Mouse (Mus musculus): ENCODE data around the gene Slc25a22. TPM values are rescaled to one million over a fixed set of nuclear protein-coding genes. Genes with fewer than 3 reads are reported as not detected.
"Not testable (repeated sequence)": the region's sequence is repeated elsewhere in the genome, so short reads cannot be mapped to it uniquely, and the experiment has no call there.

Slc25a22 gene
- polyA plus RNA-seq, 1 experiment, result 7.2 TPM

DNA sequence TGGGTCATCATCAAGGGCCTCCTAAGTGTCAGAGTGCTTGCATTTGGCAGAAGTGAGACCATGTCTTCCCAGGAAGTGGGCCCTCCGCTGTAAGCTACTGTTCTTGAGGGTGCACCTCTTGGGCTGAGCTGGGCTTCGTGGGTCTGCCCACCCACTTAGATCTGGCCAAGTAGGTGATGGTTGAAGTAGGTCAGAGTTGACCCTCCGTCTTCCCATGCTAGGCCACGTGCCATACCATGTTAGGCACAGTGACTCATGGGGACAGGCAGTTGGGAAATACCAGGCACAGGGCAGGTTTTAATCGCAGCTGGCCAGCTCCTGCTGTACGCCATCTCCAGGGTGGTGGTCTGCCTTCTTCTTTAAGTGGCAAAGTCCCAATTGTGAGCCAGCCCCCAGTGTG is 19.0 kb upstream of the Slc25a22 start:
- Histone ChIP-seq H3K36me3 (ENCODE audit: control insufficient read depth, insufficient read depth, low read length) (peaks cover 1% of the 10 kb centered on the region; the same call in 1 of the 2 replicates), H3K27me3 (ENCODE audit: control insufficient read depth, insufficient read depth, low read length) (no peaks in the 10 kb centered on the region), H3K4me3 (ENCODE audit: control insufficient read depth, low read depth, low read length) (no peak overlapping the region), H3K27ac (ENCODE audit: control insufficient read depth, insufficient read depth, low read depth, low read length) (no peak overlapping the region), H3K4me1 (ENCODE audit: control insufficient read depth, insufficient read depth, low read length) (peaks cover 19% of the 10 kb centered on the region)
- TF ChIP-seq CTCF (IDR thresholded peaks at IDR 0.05; ENCODE audit: control insufficient read depth, insufficient read depth, insufficient replicate concordance, low read depth, low read length), result no peak
- no peak for TF ChIP-seq POLR2A (IDR thresholded peaks at IDR 0.05; ENCODE audit: control insufficient read depth, low read depth, low read length)

DNA sequence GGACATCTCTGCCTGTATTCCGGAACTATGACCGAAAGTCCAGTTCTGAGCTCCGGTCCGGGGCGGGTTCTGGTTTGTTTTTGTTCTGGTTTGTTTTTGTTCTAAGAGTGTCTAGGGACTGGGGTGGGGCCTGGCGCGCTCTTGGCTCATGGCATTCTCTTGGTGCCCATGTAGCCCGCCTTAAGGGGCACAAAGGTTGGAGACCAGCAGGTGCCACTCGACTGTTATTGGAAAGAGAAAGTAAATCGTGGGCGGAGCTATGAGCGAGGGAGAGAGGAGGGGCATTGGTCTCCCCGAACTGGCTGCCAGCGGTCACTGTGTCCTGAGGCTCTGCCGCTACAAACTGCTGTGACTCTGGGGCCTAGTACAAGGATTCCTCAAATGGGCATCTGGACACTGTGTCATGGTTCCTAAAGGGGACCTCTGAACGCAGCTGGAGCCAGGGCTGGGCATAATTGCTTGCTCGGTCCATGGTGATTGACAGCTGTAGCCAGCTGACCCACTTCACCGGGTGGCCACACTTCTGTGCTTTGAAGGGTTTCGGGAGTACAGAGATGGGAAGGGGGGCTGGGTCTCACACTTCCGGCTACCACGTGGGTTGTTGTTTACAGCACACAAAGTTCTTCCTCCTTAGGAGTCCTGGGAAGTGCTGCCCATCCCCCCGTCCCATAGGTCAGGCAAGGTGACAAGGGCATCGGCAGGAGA is 18.1 kb upstream of the Slc25a22 start:
- H3K27ac ChIP-seq (ENCODE audit: control insufficient read depth, insufficient read depth, low read depth, low read length), result peak overlapping the region; percentile 93
- no peak for TF ChIP-seq POLR2A (IDR thresholded peaks at IDR 0.05; ENCODE audit: control insufficient read depth, low read depth, low read length)

DNA sequence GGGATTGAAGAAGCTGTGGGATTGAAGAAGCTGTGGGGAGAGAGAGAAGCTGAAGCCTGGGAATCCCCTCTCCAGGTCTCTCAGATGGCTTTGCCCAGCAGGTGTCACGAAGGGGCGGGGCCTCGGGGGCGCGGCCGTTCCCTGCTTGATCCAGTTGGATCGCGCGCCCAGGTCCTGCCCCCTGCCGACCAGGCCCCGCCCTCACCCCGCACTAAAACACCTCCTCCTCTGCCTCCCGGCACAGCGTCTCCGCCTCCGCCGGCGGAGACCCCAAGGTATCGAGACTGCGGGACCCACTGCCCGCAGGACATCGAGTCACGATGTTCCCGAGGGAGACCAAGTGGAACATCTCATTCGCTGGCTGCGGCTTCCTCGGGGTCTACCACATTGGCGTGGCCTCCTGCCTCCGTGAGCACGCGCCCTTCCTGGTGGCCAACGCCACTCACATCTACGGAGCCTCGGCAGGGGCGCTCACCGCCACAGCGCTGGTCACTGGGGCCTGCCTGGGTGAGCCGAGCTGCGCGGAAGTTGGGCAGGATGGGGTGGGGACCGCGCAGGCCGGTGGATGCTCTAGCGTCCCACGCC is 17.4 kb upstream of the Slc25a22 start, which contains the start of gene Pnpla2:
Gene Pnpla2 (plus strand): TSS at position 232 of the 585 bp plus-strand sequence.
- TF ChIP-seq POLR2A (IDR thresholded peaks at IDR 0.05; ENCODE audit: control insufficient read depth, low read depth, low read length) (peak; percentile 78), CTCF (IDR thresholded peaks at IDR 0.05; ENCODE audit: control insufficient read depth, insufficient read depth, insufficient replicate concordance, low read depth, low read length) (no peak)
- Histone ChIP-seq H3K27me3 (ENCODE audit: control insufficient read depth, insufficient read depth, low read length) (no peaks in the 10 kb centered on the region), H3K4me1 (ENCODE audit: control insufficient read depth, insufficient read depth, low read length) (peaks cover 13% of the 10 kb centered on the region), H3K27ac (ENCODE audit: control insufficient read depth, insufficient read depth, low read depth, low read length) (peak within 1 kb of the TSS; percentile 93), H3K36me3 (ENCODE audit: control insufficient read depth, insufficient read depth, low read length) (peaks cover 1% of the 10 kb centered on the region; the same call in 1 of the 2 replicates), H3K4me3 (ENCODE audit: control insufficient read depth, low read depth, low read length) (peak within 1 kb of the TSS; percentile 94)

More for the DNA sequence above, 18.1 kb upstream of the Slc25a22 start:
- Histone ChIP-seq H3K4me1 (ENCODE audit: control insufficient read depth, insufficient read depth, low read length) (peaks cover 13% of the 10 kb centered on the region), H3K36me3 (ENCODE audit: control insufficient read depth, insufficient read depth, low read length) (peaks cover 1% of the 10 kb centered on the region; the same call in 1 of the 2 replicates), H3K4me3 (ENCODE audit: control insufficient read depth, low read depth, low read length) (peak overlapping the region; percentile 94), H3K27me3 (ENCODE audit: control insufficient read depth, insufficient read depth, low read length) (no peaks in the 10 kb centered on the region)

DNA sequence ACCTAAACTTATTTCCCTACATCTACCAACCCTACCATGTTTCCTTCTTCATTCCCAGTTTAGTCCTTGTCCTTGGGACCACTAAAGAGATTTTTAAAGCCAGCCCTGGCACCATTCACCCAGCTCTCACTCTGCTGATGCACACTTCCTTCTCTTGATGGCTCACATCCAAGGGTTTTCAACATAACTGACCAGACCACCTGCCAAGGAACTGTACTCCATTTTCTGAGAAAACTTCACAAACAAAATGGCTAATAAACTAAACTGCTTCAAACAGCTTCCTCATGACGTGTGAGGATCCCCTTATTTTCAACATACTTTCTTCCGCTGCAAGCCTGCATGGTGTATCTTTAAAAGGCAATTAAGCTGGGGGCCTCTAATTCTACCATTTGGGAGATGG is 15.9 kb upstream of the Slc25a22 start:
- Histone ChIP-seq H3K27ac (ENCODE audit: control insufficient read depth, insufficient read depth, low read depth, low read length) (no peak overlapping the region), H3K36me3 (ENCODE audit: control insufficient read depth, insufficient read depth, low read length) (peaks cover 1% of the 10 kb centered on the region; the same call in 1 of the 2 replicates), H3K27me3 (ENCODE audit: control insufficient read depth, insufficient read depth, low read length) (no peaks in the 10 kb centered on the region), H3K4me3 (ENCODE audit: control insufficient read depth, low read depth, low read length) (no peak overlapping the region; the same call in 1 of the 2 replicates), H3K4me1 (ENCODE audit: control insufficient read depth, insufficient read depth, low read length) (peaks cover 11% of the 10 kb centered on the region)
- TF ChIP-seq POLR2A (IDR thresholded peaks at IDR 0.05; ENCODE audit: control insufficient read depth, low read depth, low read length), result no peak
- TF ChIP-seq CTCF (IDR thresholded peaks at IDR 0.05; ENCODE audit: control insufficient read depth, insufficient read depth, insufficient replicate concordance, low read depth, low read length), result no peak

- H3K4me3 ChIP-seq (ENCODE audit: control insufficient read depth, low read depth, low read length), result no peak overlapping the region
- no peaks in the 10 kb centered on the region for H3K36me3 ChIP-seq (ENCODE audit: control insufficient read depth, insufficient read depth, low read length)
- no peak for TF ChIP-seq POLR2A (IDR thresholded peaks at IDR 0.05; ENCODE audit: control insufficient read depth, low read depth, low read length)
- TF ChIP-seq CTCF (IDR thresholded peaks at IDR 0.05; ENCODE audit: control insufficient read depth, insufficient read depth, insufficient replicate concordance, low read depth, low read length), result no peak
- peaks cover 13% of the 10 kb centered on the region for H3K4me1 ChIP-seq (ENCODE audit: control insufficient read depth, insufficient read depth, low read length)
- no peaks in the 10 kb centered on the region for H3K27me3 ChIP-seq (ENCODE audit: control insufficient read depth, insufficient read depth, low read length)
- H3K27ac ChIP-seq (ENCODE audit: control insufficient read depth, insufficient read depth, low read depth, low read length), result no peak overlapping the region
Observed at GRCm38 (mm10) chr7:141451928-141452327, 14.2 kb upstream of the Slc25a22 start.

GRCm38 (mm10) chr7:141447110-141447991 is 9.7 kb upstream of the Slc25a22 start, which contains the start of gene Rplp2:
Gene Rplp2 (plus strand): TSS chr7:141447370.
- Histone ChIP-seq H3K4me3 (ENCODE audit: control insufficient read depth, low read depth, low read length) (peak within 1 kb of the TSS; percentile 93), H3K27ac (ENCODE audit: control insufficient read depth, insufficient read depth, low read depth, low read length) (peak within 1 kb of the TSS; percentile 92), H3K27me3 (ENCODE audit: control insufficient read depth, insufficient read depth, low read length) (no peaks in the 10 kb centered on the region), H3K36me3 (ENCODE audit: control insufficient read depth, insufficient read depth, low read length) (no peaks in the 10 kb centered on the region), H3K4me1 (ENCODE audit: control insufficient read depth, insufficient read depth, low read length) (peaks cover 12% of the 10 kb centered on the region)
- TF ChIP-seq POLR2A (IDR thresholded peaks at IDR 0.05; ENCODE audit: control insufficient read depth, low read depth, low read length), result peak; percentile 95
- no peak for TF ChIP-seq CTCF (IDR thresholded peaks at IDR 0.05; ENCODE audit: control insufficient read depth, insufficient read depth, insufficient replicate concordance, low read depth, low read length)

DNA sequence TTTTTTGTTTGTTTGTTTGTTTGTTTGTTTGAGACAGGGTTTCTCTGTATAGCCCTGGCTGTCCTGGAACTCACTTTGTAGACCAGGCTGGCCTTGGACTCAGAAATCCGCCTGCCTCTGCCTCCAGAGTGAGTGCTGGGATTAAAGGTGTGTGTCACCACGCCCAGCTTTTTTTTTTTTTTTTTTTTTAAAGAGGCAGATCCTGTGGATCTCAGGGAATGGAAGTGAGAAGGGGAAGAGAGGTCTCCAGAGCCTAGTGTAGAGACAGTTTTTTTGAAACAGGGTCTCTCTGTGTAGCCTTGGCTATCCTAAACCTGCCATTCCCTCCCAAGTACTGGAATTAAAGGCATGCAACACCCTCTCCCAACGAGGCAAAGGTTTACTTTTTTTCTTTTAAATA is 8.7 kb upstream of the Slc25a22 start:
- not testable (repeated sequence) for H3K4me3 ChIP-seq (ENCODE audit: control insufficient read depth, low read depth, low read length); H3K27me3 ChIP-seq (ENCODE audit: control insufficient read depth, insufficient read depth, low read length); H3K27ac ChIP-seq (ENCODE audit: control insufficient read depth, insufficient read depth, low read depth, low read length); H3K36me3 ChIP-seq (ENCODE audit: control insufficient read depth, insufficient read depth, low read length)
- H3K4me1 ChIP-seq (ENCODE audit: control insufficient read depth, insufficient read depth, low read length), result peaks cover 12% of the 10 kb centered on the region

All from testis, adult 2 months (tissue).